Mouse (Mus musculus) small intestine, adult 2 months (tissue): Measurements from ENCODE around the gene Ifit1bl2. TPM values are rescaled to one million over a fixed set of nuclear protein-coding genes. Genes with fewer than 3 reads are reported as not detected.
"Not testable (repeated sequence)": the region's sequence is repeated elsewhere in the genome, so short reads cannot be mapped to it uniquely, and the experiment has no call there.

Experiments
- H3K27ac ChIP-seq: fragments of 200-500 bp; 2 replicates; pipeline ENCODE4 v1.5.1; 2012; ENCODE audit warnings: low read depth, low read length, control low read depth, inconsistent platforms; ENCODE audit not compliant: insufficient read depth
- H3K27me3 ChIP-seq: fragments of 200-500 bp; 2 replicates; pipeline ENCODE4 v1.6.1; 2012; ENCODE audit warnings: mild to moderate bottlenecking, moderate library complexity, low read length, inconsistent platforms; ENCODE audit not compliant: control insufficient read depth, insufficient read depth
- H3K36me3 ChIP-seq: fragments of 200-500 bp; 2 replicates; pipeline ENCODE4 v1.6.1; 2012; ENCODE audit warnings: mild to moderate bottlenecking, low read length, control low read depth, inconsistent platforms; ENCODE audit not compliant: control insufficient read depth, insufficient read depth
- H3K4me1 ChIP-seq: fragments of 200-500 bp; 2 replicates; pipeline ENCODE4 v1.6.1; 2012; ENCODE audit warnings: low read length, inconsistent platforms, mixed read lengths; ENCODE audit not compliant: control insufficient read depth, insufficient read depth, insufficient read length
- H3K4me3 ChIP-seq: fragments of 200-500 bp; 2 replicates; pipeline ENCODE4 v1.5.1; 2012; ENCODE audit warnings: low read depth, mild to moderate bottlenecking, control low read depth, inconsistent platforms, low read length, moderate library complexity
- CTCF ChIP-seq: fragments of 200-500 bp; IDR thresholded peaks from 2 replicates; pipeline ENCODE4 v1.5.1; 2012; ENCODE audit warnings: low read depth, mild to moderate bottlenecking, control low read depth, inconsistent platforms, low read length, moderate library complexity, mixed read lengths; ENCODE audit not compliant: insufficient replicate concordance, insufficient read length; ENCODE audit errors: extremely low read depth
- POLR2A ChIP-seq: fragments of 200-500 bp; IDR thresholded peaks from 2 replicates; pipeline ENCODE4 v1.6.1; 2012; ENCODE audit warnings: low read depth, mild to moderate bottlenecking, control low read depth, inconsistent platforms, low read length, moderate library complexity
- WGBS: fragments of 180-500 bp; shearing (Covaris S2); methylation state at CpG from one replicate; pipeline ENCODE4 v1.1.7; 2018; 5-methylcytosine and 5-hydroxymethylcytosine counted together
- polyA plus RNA-seq: library from polyadenylated mRNA; depleted of rRNA; stranded (reverse); fragments of >200 nt; gene quantifications from 2 replicates; pipeline ENCODE4 v1.2.3, GENCODE M21; 2012

Ifit1bl2 gene
- polyA plus RNA-seq, 1 experiment: 11.3 TPM

DNA sequence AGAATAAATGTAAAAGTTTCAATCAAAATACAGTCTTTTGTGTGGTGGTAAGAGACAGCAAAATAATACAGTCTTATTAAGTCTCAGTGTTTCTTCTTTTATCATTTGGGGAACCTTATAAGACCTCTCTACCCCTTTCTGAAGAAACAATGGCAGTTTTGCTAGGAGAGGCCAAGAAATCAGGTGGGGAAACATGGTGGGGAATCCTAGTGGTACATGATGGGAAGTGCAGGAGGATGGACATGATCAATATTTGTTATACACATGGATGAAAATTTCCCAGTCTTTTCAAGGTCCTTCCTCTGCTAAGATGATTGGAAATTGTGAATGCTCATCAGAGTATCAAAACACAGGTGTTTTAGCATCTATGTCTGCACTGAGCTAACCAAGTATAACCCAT, 51.6 kb downstream of the Ifit1bl2 start:
- no peak overlapping the region for H3K4me3 ChIP-seq
- H3K4me1 ChIP-seq: peaks cover 5% of the 10 kb centered on the region; the same call in 1 of the 2 replicates
- no peak overlapping the region for H3K27ac ChIP-seq
- H3K36me3 ChIP-seq: no peaks in the 10 kb centered on the region
- no peak for TF ChIP-seq POLR2A
- TF ChIP-seq CTCF: no peak
- H3K27me3 ChIP-seq: no peaks in the 10 kb centered on the region

DNA sequence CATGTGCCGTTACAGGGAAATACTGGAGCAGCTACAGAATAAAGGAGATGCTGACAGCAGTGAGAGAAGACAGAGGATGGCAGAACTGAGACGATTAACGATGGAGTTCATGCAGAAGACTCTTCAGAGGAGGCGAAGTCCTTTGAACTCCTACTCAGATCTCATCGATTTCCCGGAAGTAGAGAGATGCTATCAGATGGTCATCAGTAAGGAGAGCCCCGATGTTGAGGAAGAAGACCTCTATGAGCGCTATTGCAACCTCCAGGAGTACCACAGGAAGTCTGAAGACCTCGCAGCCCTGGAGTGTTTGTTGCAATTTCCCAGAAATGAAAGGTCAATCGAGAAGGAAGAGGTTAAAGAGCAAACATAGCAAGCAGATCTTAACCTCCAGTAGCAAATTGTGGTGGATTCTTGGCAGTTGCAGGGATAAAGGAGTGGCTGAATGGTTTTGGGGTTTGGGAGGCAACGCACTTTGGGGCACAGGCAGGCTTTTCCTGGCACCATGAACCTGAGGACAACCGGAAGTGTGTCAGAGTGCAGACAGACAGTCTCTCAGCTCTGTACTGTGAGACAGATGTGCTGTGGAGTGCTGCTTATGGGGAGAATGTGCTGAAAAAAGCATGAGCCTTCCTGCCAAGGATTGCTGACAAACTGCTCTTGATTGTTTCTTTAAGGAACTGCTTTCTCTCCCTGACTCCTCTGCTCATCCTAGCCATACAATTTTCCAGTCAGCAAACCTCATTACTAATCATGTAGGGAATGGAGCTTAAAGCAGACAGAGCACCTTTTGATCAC, 52.4 kb downstream of the Ifit1bl2 start:
- not testable (repeated sequence) for H3K4me3 ChIP-seq, H3K4me1 ChIP-seq, H3K36me3 ChIP-seq, H3K27me3 ChIP-seq
- peak overlapping the region; percentile 50 for H3K27ac ChIP-seq
- 48% methylated on average over 8 of the region's 12 CpGs for WGBS

DNA sequence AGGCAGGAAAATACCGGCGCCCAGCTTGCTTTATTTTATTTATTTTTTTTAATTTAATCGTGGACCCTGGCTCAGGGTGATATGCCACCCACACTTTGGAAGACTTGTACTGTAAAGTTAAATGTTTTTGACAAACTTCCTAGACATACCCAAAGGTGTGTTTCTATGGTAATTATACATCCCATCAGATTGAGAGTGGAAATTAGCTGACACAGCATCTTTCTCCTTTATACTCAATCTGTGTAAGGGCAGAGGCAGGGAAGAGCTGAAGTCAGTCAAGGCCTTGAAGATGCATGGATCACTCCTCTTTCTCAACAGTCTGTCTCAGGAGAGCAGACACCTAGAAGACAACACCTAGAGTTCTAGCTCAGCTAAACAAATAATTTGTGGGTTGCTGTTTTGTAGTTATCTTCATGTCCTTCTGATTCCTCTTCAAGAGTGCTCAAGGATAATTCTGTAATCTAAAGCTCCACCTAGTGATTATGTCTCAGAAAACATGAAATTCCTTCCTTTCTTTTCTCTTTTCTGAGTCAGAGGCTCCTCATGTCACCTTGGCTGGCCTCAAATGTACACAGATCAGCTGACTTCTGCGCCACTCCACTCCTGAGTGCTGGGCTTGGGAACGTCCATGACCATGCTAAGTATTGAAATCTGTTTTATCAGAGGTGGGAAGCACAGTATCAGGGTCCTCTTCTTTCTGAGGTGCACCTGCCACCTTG, 54.6 kb downstream of the Ifit1bl2 start:
- not testable (repeated sequence) for H3K4me1 ChIP-seq, H3K27ac ChIP-seq, H3K27me3 ChIP-seq, H3K36me3 ChIP-seq, H3K4me3 ChIP-seq
- WGBS: 66% methylated on average over 5 of the region's 5 CpGs

DNA sequence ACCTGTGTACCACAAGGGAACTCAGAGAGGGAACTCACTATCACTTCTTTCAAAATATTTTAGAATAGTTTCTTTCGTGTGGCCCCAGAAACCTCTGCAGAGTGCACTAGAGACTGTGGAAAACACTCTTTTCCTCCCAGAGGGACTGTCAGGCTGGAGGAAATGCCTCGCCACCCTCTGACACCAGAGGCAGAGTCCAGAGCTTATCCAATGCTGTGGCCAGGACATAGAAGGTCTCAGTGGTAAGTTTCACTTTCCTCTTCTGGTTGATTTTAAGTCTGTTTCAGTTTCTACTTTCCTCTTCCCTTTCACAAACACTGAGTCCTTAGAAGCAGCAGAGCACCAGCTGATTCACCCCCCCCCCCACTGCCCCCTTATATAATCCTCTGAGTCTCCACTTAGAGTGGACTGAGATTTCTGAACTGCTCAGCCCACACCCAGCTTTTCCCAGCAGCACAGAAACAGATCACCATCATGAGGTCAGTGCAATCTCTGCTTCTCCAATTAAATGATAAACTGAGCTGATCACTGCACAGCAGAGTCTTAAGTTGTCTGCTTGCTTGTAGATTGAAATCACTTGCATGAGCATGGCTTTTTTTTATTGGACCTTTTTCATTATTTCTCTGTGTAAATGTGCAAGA, 57.3 kb downstream of the Ifit1bl2 start, which contains the start of gene Ifit3:
Gene Ifit3, plus strand, starts transcription at position 406 of the 641 bp plus-strand sequence.
- H3K27ac ChIP-seq: peak within 1 kb of the TSS; percentile 90
- not testable (repeated sequence) for H3K4me3 ChIP-seq, H3K27me3 ChIP-seq, H3K4me1 ChIP-seq, H3K36me3 ChIP-seq
- WGBS: 1% methylated on average over 2 of the region's 2 CpGs

GRCm38 (mm10) chr19:34582696-34583095, 57.8 kb downstream of the Ifit1bl2 start:
- H3K4me1 ChIP-seq, H3K36me3 ChIP-seq, H3K27me3 ChIP-seq, H3K4me3 ChIP-seq: not testable (repeated sequence)
- 70% methylated on average over 2 of the region's 2 CpGs for WGBS
- peak overlapping the region; percentile 90 for H3K27ac ChIP-seq

DNA sequence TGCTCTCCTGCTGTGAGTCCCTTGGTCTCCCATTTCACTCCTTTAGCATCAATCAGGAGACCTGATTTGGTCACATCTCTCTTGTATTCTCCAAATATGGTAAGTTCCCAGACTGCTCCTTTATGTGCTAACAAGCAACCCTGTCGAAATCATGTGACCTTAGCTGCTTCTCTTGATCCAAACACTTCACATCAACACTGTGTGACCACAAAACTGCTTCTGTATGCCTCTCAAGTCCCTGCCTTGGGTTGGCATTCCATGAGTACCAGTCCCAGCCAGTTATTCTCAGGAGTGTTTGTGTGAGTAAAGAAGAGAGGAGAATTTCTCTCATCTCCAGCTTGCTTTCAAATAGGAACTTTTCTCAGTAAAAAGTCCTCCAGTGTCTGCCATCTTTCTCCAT, 63.4 kb downstream of the Ifit1bl2 start:
- H3K4me1 ChIP-seq: peaks cover 7% of the 10 kb centered on the region; the same call in 1 of the 2 replicates
- no peak for TF ChIP-seq CTCF
- TF ChIP-seq POLR2A: no peak
- no peaks in the 10 kb centered on the region for H3K27me3 ChIP-seq
- no peak overlapping the region for H3K4me3 ChIP-seq
- no peak overlapping the region for H3K27ac ChIP-seq
- H3K36me3 ChIP-seq: no peaks in the 10 kb centered on the region; the same call in 1 of the 2 replicates
- 74% methylated on average over 1 of the region's 1 CpGs for WGBS

GRCm38 (mm10) chr19:34573650-34574049, 66.9 kb downstream of the Ifit1bl2 start:
- peaks cover 11% of the 10 kb centered on the region; the same call in 1 of the 2 replicates for H3K4me1 ChIP-seq
- H3K27me3 ChIP-seq: no peaks in the 10 kb centered on the region
- no peak overlapping the region for H3K4me3 ChIP-seq
- TF ChIP-seq POLR2A: no peak
- TF ChIP-seq CTCF: no peak
- H3K36me3 ChIP-seq: no peaks in the 10 kb centered on the region; the same call in 1 of the 2 replicates
- WGBS: 49% methylated on average over 5 of the region's 5 CpGs
- peak overlapping the region; percentile 9; the same call in 1 of the 2 replicates for H3K27ac ChIP-seq
